Mouse (Mus musculus) spleen, adult 2 months (tissue): ENCODE measurements around the gene Lrch3.

Experiments used
- CTCF ChIP-seq: fragments of 200-500 bp; IDR thresholded peaks from 2 replicates; pipeline ENCODE4 v1.5.1; 2011; ENCODE audit warnings: mild to moderate bottlenecking, inconsistent platforms; ENCODE audit not compliant: insufficient read depth, insufficient read length, insufficient replicate concordance; ENCODE audit errors: extremely low read depth
- POLR2A ChIP-seq: fragments of 200-500 bp; IDR thresholded peaks from 2 replicates; pipeline ENCODE4 v1.6.1; 2011; ENCODE audit warnings: low read depth, low read length, inconsistent platforms

- TF ChIP-seq CTCF, result no peak
- TF ChIP-seq POLR2A, result no peak
Measured at GRCm38 (mm10) chr16:32896126-32896525, 17.8 kb upstream of the Lrch3 start.
